Mouse (Mus musculus) hindbrain, embryonic 11.5 days (tissue): Measurements from ENCODE around the gene Raet1d. TPM values are rescaled to one million over a fixed set of nuclear protein-coding genes. Genes with fewer than 3 reads are reported as not detected.

Experiments
- polyA plus RNA-seq: library from polyadenylated mRNA; unstranded; fragments of >200 nt; fragmentation: Nextera tagmentation; extraction: Ambion mirVana; gene quantifications from 2 replicates; pipeline ENCODE4 v1.2.1, GENCODE M21; 2014

The Raet1d gene
- polyA plus RNA-seq, 1 experiment from 2014 or later = 15.6 TPM

Other genes with a start within 250 kb of the Raet1d start
- gene E030030I06Rik, start 211.3 kb upstream of the Raet1d start, polyA plus RNA-seq = 15.1 and 16.6 TPM in 2 replicates
- 10.7 and 11.7 TPM in 2 replicates for gene Raet1e, start 202.0 kb upstream of the Raet1d start, polyA plus RNA-seq
- 1.7 and 2.9 TPM in 2 replicates for gene H60b, start 202.0 kb upstream of the Raet1d start, polyA plus RNA-seq